Mouse (Mus musculus): Measurements from ENCODE around the gene Spint2. TPM values are rescaled to one million over a fixed set of nuclear protein-coding genes. Genes with fewer than 3 reads are reported as not detected.
A peak's percentile ranks its signal among the peaks of the same experiment; 100 is the strongest.

Gene Spint2
- polyA plus RNA-seq, 1 experiment from 2014 or later: 522 TPM

DNA sequence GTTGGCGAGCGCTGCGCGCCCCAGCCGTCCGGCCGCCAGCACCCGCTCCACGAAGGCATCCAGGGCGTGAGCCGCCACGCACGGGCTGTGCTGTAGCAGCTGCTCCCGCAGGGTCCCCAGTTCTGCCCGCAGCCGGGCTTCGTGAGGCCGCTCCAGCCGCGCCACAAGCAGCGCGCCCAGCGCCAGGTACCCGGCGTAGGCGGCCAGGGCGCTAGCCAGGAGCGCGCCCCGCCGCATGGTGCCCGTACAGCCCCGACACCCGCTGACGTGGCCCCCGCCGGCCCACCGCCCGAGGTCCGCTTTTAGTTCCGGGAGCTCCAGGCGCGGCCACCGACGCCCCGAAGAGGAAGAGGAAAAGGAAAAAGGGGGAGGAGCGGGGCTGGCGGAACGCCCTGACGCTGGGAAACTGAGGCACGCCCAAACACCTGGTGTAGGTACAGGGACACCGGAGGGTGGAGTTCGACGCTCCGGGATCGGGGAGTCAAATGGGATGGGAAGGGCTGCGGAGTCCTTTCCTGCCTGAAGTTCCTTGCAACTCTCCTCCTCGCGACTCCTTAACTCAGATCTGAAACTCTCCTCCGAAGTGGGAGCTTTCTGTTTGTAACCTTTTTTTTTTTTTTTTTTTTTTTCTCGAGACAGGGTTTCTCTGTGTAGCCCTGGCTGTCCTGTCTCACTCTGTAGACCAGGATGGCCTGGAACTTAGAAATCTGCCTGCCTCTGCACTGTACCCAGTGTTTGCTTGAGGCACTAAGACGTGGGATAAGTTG lies 49.3 kb downstream of the Spint2 start, which contains the start of gene Kcnk6:
TSS of gene Kcnk6 (minus strand) at position 269 of the 767 bp plus-strand sequence.
- no peaks in the 10 kb centered on the region for H3K9me3 ChIP-seq (ENCODE audit: control insufficient read depth, low read length)
- H3K4me1 ChIP-seq (replicated peaks; ENCODE audit: control insufficient read depth, insufficient read depth, low read length): no peaks in the 10 kb centered on the region
- peaks cover 18% of the 10 kb centered on the region for H3K27me3 ChIP-seq (replicated peaks; ENCODE audit: control insufficient read depth, insufficient read depth, low read length)
- peak within 1 kb of the TSS; percentile 52 for H3K4me3 ChIP-seq (ENCODE audit: low read depth, low read length)
- peak; percentile 65 for ATAC-seq (replicated peaks; ENCODE audit: low FRiP score, low TSS enrichment, low read depth)
- peak within 1 kb of the TSS; percentile 95 for H3K4me2 ChIP-seq (ENCODE audit: low read length)
- H3K27ac ChIP-seq (ENCODE audit: low read depth): no peak within 1 kb of the TSS
- 1% methylated on average over 62 of the region's 62 CpGs for WGBS
- DNase-seq (ENCODE audit: low spot score): no peak
- H3K36me3 ChIP-seq (ENCODE audit: control insufficient read depth, insufficient read depth, low read length): no peaks in the 10 kb centered on the region
- peak within 1 kb of the TSS; percentile 65 for H3K9ac ChIP-seq (ENCODE audit: low read length)

DNA sequence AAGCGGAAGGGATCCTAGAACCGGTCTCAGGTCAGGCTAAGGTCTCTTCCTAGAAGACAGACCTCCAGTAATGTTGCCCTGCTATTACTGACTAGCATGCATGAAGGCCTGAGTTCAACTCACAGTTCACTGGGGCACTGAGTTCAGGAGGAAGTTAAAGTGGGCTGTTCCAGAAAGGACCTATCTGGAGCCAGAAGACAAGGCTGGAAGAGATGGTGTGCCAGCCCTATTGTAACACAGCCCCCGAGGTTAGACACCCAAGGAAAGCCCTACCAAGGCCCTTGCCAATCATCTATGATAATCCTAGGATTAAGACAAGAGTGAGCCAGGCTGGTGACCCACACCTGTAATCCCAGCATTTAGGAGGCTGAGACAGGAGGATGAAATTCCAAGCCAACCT lies 50.2 kb downstream of the Spint2 start:
- peak overlapping the region; percentile 52 for H3K4me3 ChIP-seq (ENCODE audit: low read depth, low read length)
- ATAC-seq (replicated peaks; ENCODE audit: low FRiP score, low TSS enrichment, low read depth): no peak
- no peak for DNase-seq (ENCODE audit: low spot score)
- no peaks in the 10 kb centered on the region for H3K9me3 ChIP-seq (ENCODE audit: control insufficient read depth, low read length)
- WGBS: 59% methylated on average over 3 of the region's 3 CpGs
- H3K4me1 ChIP-seq (replicated peaks; ENCODE audit: control insufficient read depth, insufficient read depth, low read length): no peaks in the 10 kb centered on the region
- H3K27me3 ChIP-seq (replicated peaks; ENCODE audit: control insufficient read depth, insufficient read depth, low read length): peaks cover 18% of the 10 kb centered on the region
- H3K9ac ChIP-seq (ENCODE audit: low read length): no peak overlapping the region
- no peak overlapping the region for H3K27ac ChIP-seq (ENCODE audit: low read depth)
- H3K36me3 ChIP-seq (ENCODE audit: control insufficient read depth, insufficient read depth, low read length): no peaks in the 10 kb centered on the region
- H3K4me2 ChIP-seq (ENCODE audit: low read length): peak overlapping the region; percentile 95

DNA sequence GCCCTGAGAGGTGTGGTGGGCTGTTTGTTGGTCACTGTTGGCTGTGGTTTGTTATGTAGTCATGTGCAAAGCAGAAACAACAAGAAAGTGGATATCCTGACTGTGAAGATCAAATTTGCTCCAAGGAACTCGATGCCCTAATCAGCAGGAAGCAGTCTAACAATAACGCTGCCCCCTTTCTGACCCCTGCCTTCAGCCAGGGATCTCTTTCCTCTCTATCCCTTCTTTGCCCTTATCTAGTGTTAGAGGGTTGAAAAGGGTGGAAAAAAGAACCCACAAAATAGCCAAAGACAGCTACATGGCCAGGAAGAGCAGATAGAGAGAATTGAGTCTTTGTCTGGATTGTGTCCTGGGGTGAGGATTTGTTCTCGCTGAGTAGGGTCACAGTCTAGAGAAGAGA lies 51.2 kb downstream of the Spint2 start:
- ATAC-seq (replicated peaks; ENCODE audit: low FRiP score, low TSS enrichment, low read depth) (no peak), DNase-seq (ENCODE audit: low spot score) (no peak)
- Histone ChIP-seq H3K9me3 (ENCODE audit: control insufficient read depth, low read length) (no peaks in the 10 kb centered on the region), H3K4me3 (ENCODE audit: low read depth, low read length) (no peak overlapping the region), H3K4me1 (replicated peaks; ENCODE audit: control insufficient read depth, insufficient read depth, low read length) (no peaks in the 10 kb centered on the region), H3K9ac (ENCODE audit: low read length) (no peak overlapping the region), H3K27ac (ENCODE audit: low read depth) (no peak overlapping the region), H3K4me2 (ENCODE audit: low read length) (no peak overlapping the region), H3K36me3 (ENCODE audit: control insufficient read depth, insufficient read depth, low read length) (no peaks in the 10 kb centered on the region), H3K27me3 (replicated peaks; ENCODE audit: control insufficient read depth, insufficient read depth, low read length) (peaks cover 18% of the 10 kb centered on the region)
- WGBS: 47% methylated on average over 3 of the region's 3 CpGs

DNA sequence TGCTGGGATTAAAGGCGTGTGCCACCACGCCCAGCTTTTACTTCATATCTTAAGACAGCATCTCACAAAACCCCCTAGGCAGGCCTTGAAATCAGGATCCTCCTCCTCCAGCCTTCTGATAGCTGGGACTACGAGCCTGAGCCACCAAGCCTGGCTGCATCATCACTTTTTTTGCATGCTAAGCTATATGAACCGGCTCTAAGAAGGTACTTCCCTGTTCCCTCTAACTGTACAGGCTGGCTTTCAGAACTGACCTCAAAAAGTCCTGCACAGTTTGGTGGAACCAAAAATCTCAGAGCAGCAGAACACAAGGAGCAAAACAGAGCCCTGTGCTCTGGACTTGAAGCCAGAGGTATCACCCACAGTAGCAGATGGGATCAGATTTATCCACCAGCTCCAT lies 53.5 kb downstream of the Spint2 start:
- no peak overlapping the region for H3K4me2 ChIP-seq (ENCODE audit: low read length)
- peaks cover 16% of the 10 kb centered on the region for H3K27me3 ChIP-seq (replicated peaks; ENCODE audit: control insufficient read depth, insufficient read depth, low read length)
- no peak overlapping the region for H3K27ac ChIP-seq (ENCODE audit: low read depth)
- H3K36me3 ChIP-seq (ENCODE audit: control insufficient read depth, insufficient read depth, low read length): no peaks in the 10 kb centered on the region
- H3K4me3 ChIP-seq (ENCODE audit: low read depth, low read length): no peak overlapping the region
- H3K4me1 ChIP-seq (replicated peaks; ENCODE audit: control insufficient read depth, insufficient read depth, low read length): no peaks in the 10 kb centered on the region; the same call in 1 of the 2 replicates
- WGBS: 76% methylated on average over 4 of the region's 4 CpGs
- no peak for ATAC-seq (replicated peaks; ENCODE audit: low FRiP score, low TSS enrichment, low read depth)
- H3K9me3 ChIP-seq (ENCODE audit: control insufficient read depth, low read length): no peaks in the 10 kb centered on the region
- H3K9ac ChIP-seq (ENCODE audit: low read length): no peak overlapping the region
- no peak for DNase-seq (ENCODE audit: low spot score)

DNA sequence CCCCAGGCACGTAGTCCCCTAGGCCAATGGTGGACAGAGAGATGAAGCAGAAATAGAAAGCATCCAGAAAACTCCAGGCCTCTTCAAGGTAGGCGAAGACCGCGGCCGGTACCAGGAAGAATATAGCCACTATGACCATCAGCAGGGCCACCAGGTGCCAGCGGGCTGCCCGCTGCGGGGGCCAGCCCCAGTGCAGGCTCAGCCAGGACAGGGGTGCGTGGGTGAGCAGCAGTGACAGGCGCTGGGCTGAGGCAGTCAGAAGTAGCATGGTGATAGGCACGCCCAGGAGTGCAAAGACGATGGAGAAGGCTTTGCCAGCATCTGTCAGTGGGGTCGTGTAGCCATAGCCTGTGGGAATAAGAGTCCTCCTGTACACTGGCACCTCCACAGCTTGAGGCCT lies 56.2 kb downstream of the Spint2 start:
- DNase-seq (ENCODE audit: low spot score) (no peak), ATAC-seq (replicated peaks; ENCODE audit: low FRiP score, low TSS enrichment, low read depth) (no peak)
- 70% methylated on average over 13 of the region's 13 CpGs for WGBS
- Histone ChIP-seq H3K9ac (ENCODE audit: low read length) (no peak overlapping the region), H3K27ac (ENCODE audit: low read depth) (no peak overlapping the region), H3K27me3 (replicated peaks; ENCODE audit: control insufficient read depth, insufficient read depth, low read length) (no peaks in the 10 kb centered on the region), H3K4me3 (ENCODE audit: low read depth, low read length) (no peak overlapping the region), H3K4me2 (ENCODE audit: low read length) (no peak overlapping the region), H3K9me3 (ENCODE audit: control insufficient read depth, low read length) (no peaks in the 10 kb centered on the region), H3K36me3 (ENCODE audit: control insufficient read depth, insufficient read depth, low read length) (no peaks in the 10 kb centered on the region), H3K4me1 (replicated peaks; ENCODE audit: control insufficient read depth, insufficient read depth, low read length) (no peaks in the 10 kb centered on the region; the same call in 1 of the 2 replicates)

DNA sequence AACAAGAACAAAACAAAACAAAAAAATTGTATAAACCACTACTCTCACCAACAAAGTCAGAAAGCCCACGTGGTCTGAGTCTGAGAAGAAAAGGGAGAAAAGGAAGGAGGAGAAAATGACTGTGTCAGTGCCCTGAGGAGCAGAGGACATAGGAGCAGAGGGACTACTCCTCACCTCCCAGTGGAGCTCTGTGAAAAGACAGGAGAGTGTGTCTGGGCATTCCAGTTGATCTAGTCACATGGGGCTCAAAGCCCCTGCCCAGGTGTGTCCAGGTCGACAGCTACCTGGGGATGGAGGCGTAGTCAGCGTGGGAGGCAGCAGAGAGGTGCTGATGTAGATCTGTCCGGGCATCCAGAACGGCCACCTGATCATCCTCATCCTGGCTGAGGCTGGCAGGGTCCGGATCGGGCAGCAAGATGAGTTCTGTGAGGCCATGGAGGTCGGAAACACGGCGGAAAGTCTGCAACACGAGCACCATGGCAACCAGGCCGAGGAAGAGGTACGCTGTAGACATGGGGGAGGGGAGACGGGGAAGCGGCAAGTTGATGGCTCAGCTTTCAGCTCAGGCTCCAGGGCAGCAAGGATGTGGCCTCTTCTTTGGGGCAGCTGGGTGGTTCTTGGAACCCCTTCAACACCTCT lies 56.8 kb downstream of the Spint2 start:
- no peak overlapping the region for H3K27ac ChIP-seq (ENCODE audit: low read depth)
- no peaks in the 10 kb centered on the region; the same call in 1 of the 2 replicates for H3K4me1 ChIP-seq (replicated peaks; ENCODE audit: control insufficient read depth, insufficient read depth, low read length)
- H3K9ac ChIP-seq (ENCODE audit: low read length): no peak overlapping the region
- no peaks in the 10 kb centered on the region for H3K27me3 ChIP-seq (replicated peaks; ENCODE audit: control insufficient read depth, insufficient read depth, low read length)
- WGBS: 14% methylated on average over 16 of the region's 16 CpGs
- H3K9me3 ChIP-seq (ENCODE audit: control insufficient read depth, low read length): 0 out of 2 replicates have a peak, but pooled peaks cover under 1% of the 10 kb centered on the region
- H3K4me2 ChIP-seq (ENCODE audit: low read length): no peak overlapping the region
- no peak overlapping the region for H3K4me3 ChIP-seq (ENCODE audit: low read depth, low read length)
- DNase-seq (ENCODE audit: low spot score) (no peak), ATAC-seq (replicated peaks; ENCODE audit: low FRiP score, low TSS enrichment, low read depth) (no peak)
- H3K36me3 ChIP-seq (ENCODE audit: control insufficient read depth, insufficient read depth, low read length): no peaks in the 10 kb centered on the region

DNA sequence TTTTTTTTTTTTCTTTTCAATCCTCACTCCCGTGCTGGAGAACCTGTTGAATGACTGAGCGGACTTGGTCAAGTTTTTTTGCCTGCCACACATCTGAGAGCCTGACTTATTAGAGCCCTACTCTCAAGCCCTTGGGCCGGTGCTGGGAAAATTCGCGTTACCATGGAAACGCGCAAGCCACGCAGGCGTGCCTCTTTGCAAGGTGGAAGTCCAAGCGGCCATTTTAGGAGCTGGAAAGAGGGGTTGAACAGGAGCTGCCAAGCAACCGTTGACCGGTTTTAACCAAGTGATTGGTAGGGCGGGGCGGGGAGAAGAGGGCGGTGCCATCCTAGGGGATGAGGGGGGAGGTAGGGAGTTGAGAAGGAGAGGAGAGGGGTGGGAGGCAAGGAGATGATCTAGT lies 66.9 kb downstream of the Spint2 start:
- no peaks in the 10 kb centered on the region; the same call in 1 of the 2 replicates for H3K27me3 ChIP-seq (replicated peaks; ENCODE audit: control insufficient read depth, insufficient read depth, low read length)
- H3K4me2 ChIP-seq (ENCODE audit: low read length): no peak overlapping the region
- H3K9ac ChIP-seq (ENCODE audit: low read length): no peak overlapping the region
- DNase-seq (ENCODE audit: low spot score) (no peak), ATAC-seq (replicated peaks; ENCODE audit: low FRiP score, low TSS enrichment, low read depth) (no peak)
- no peak overlapping the region for H3K4me3 ChIP-seq (ENCODE audit: low read depth, low read length)
- H3K36me3 ChIP-seq (ENCODE audit: control insufficient read depth, insufficient read depth, low read length): no peaks in the 10 kb centered on the region
- H3K4me1 ChIP-seq (replicated peaks; ENCODE audit: control insufficient read depth, insufficient read depth, low read length): no peaks in the 10 kb centered on the region
- H3K27ac ChIP-seq (ENCODE audit: low read depth): no peak overlapping the region
- WGBS: 46% methylated on average over 15 of the region's 15 CpGs
- peaks cover 4% of the 10 kb centered on the region; the same call in 1 of the 2 replicates for H3K9me3 ChIP-seq (ENCODE audit: control insufficient read depth, low read length)

DNA sequence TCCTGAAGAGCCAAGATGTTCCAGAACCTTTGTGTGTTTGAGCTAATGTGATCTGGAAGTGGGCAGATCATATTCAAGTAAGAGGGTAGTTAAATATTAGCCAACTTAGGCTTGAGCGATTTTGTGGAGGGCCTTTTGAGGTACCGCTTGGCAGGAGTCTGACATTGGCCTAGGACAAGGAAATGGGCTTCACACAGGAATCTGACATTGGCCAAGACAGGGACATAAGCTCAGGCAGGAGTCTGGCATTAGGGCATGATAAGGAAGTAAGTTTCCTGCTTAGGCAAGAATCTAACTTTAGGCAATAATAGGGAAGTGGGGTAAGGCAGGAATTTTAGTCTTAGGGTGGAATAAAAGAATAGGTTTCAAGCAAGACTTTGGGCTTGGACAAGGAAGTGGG lies 67.5 kb downstream of the Spint2 start:
- no peak overlapping the region for H3K4me3 ChIP-seq (ENCODE audit: low read depth, low read length)
- H3K27me3 ChIP-seq (replicated peaks; ENCODE audit: control insufficient read depth, insufficient read depth, low read length): no peaks in the 10 kb centered on the region; the same call in 1 of the 2 replicates
- H3K36me3 ChIP-seq (ENCODE audit: control insufficient read depth, insufficient read depth, low read length): no peaks in the 10 kb centered on the region
- H3K9ac ChIP-seq (ENCODE audit: low read length): no peak overlapping the region
- no peak overlapping the region for H3K27ac ChIP-seq (ENCODE audit: low read depth)
- H3K4me2 ChIP-seq (ENCODE audit: low read length): no peak overlapping the region
- no peaks in the 10 kb centered on the region for H3K4me1 ChIP-seq (replicated peaks; ENCODE audit: control insufficient read depth, insufficient read depth, low read length)
- DNase-seq (ENCODE audit: low spot score): no peak
- H3K9me3 ChIP-seq (ENCODE audit: control insufficient read depth, low read length): peaks cover 2% of the 10 kb centered on the region; the same call in 1 of the 2 replicates
- 62% methylated on average over 2 of the region's 2 CpGs for WGBS
- no peak for ATAC-seq (replicated peaks; ENCODE audit: low FRiP score, low TSS enrichment, low read depth)

Measured in intestine, embryonic 14.5 days (tissue).